Mouse (Mus musculus) cerebellum, adult 8-10 months (tissue): ENCODE measurements at regions not wholly inside any gene's neighbourhood (a gene's known extent, or its start where the extent isn't known, plus 50 kb on each side); places are given as distances from the start of the nearest gene placed in this dataset.

Experiments
- DNase-seq: peaks from one replicate; pipeline ENCODE4 v3.0.0; 2022

- DNase-seq = no peak
Observed at GRCm38 (mm10) chr7:78123386-78123785, 614.4 kb downstream of the Ntrk3 start.

GRCm38 (mm10) chr7:78121151-78121486 is 616.7 kb downstream of the Ntrk3 start:
- no peak for DNase-seq

DNA sequence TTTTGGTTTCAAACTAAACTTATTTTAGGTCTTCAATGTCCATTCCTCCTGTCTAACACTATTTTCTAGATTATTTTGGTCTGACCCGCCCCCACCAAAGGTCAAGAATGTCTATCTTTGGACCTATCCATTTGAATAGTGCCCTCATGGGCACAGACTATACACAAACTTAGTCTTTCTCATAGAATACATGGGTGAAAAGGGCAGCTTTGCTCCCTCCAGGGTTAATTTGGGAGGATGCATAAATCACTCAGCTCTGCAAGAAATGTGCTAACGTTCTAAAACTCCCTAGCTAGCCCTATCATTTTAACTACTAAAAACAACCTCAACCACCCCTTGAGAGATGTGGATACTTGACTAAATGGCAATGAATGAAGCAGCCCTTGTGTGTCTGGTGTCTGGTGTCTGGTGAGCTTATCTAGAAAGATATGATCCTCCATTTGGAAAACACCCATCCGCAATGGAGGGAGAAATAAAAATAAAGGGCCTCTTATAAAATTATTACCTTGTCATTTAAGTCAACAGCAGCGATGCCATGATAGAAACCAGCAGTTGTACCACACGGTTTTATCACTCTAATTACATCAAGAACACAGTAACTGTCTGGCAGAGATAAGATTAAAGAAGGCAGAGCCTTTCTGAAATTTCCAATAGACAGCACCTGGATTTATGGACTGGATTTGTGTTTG is 617.2 kb downstream of the Ntrk3 start:
- no peak for DNase-seq

DNA sequence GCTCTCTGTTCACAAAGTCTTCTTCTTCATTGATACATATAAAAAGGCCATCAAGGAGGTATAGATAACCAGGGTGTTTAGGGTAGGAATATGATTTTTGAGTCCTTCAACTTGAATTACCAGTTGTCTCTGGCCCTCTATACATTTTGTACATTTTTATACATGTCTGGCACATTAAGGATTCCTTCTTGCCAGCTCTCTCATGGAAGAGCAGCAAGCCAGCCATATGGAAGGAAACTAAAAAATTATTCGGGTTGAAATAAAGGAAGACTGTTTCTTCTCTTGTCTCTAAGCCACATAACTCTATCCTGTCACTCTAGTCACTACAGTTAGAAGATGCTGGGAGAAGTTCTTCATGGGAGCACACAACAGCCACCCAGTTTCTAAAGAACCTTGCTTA is 618.0 kb downstream of the Ntrk3 start:
- DNase-seq = no peak

DNA sequence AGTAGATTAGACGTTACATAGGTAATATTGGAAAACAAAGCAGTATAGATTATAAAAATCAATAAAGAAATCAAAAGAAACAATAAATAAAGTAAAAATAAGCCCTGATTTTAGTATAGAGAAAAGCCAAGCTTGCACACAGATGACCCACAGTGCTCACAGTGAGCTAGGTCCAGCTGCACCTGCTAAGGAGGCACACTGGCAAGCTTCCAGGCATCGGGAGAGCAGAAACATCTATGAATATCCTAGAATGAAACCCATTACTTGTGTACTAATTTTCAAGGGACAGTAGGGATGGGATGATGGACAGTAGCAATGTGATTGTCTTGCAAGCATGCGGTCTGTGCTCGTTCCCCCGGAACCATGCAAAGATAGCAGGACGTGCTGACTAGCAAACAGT is 626.5 kb downstream of the Ntrk3 start:
- DNase-seq = no peak

- DNase-seq = no peak
Observed at GRCm38 (mm10) chr7:78103536-78104279, 634.1 kb downstream of the Ntrk3 start.

GRCm38 (mm10) chr7:78102396-78102795 is 635.4 kb downstream of the Ntrk3 start:
- DNase-seq = no peak

DNA sequence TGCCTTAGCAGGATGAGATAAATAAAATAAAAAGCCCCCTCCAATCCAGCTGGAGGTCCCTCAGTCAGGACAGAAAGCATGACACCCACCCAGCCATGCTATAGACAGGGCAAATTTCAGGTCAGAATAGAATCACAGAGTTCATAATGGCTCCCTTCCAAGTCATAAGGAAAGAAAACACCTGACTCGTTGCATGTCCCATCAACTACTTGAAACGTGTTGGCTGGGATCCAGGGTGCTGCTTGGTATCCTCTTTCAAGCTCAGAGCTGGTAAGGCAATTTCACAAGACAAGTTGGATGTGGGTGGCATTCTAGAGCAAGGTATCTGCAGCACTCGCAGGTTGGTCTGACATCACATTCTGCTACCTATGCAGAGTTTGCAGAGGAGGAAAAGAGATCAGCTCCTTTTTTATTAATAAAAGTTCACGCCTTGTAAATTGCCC is 651.2 kb downstream of the Ntrk3 start:
- DNase-seq = no peak

- DNase-seq = no peak
Observed at GRCm38 (mm10) chr7:78085783-78086565, 651.8 kb downstream of the Ntrk3 start.

- DNase-seq = no peak
Observed at GRCm38 (mm10) chr7:78079708-78080107, 658.1 kb downstream of the Ntrk3 start.

GRCm38 (mm10) chr7:78071131-78071530 is 666.7 kb downstream of the Ntrk3 start:
- DNase-seq = peak; percentile 3

DNA sequence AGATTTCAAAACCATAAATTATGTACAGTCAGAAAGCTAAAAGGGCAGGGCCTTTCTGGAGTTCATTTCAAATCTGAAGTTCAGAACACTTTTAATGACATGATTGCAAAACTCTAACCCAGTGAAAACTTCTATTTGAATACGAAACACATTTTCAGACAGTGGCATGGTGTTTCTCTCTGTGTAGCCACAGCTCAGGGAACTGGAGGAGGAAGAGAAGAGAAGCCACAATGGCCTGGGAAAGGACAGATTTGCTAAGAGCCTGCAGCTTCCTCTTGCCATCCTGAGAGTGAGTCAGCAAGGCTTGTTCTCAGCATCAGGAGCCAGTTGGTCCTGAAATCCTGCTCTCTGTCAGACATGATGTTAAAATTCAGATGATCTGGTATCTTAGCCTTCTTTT is 676.2 kb downstream of the Ntrk3 start:
- DNase-seq = no peak

- no peak for DNase-seq
Observed at GRCm38 (mm10) chr7:78049606-78050005, 688.2 kb downstream of the Ntrk3 start.

DNA sequence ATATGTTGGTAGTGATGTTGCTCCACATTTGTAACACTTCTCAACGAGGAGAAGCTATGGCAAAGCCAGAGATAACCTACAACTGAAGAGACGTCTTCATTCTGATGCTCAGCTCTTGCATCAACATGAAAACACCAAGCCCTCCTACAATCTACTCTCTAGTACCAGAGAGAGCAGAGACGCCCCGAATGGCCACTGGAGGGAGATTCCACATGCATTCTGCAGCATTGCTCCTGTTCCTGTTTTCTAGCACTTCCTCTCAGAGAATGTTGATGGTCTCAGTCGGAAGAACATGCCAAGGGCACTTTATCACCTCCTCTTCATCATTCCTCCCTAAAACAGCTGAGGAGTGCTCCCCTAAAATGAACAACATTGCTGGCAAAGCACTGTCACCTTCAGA is 692.4 kb downstream of the Ntrk3 start:
- no peak for DNase-seq

DNA sequence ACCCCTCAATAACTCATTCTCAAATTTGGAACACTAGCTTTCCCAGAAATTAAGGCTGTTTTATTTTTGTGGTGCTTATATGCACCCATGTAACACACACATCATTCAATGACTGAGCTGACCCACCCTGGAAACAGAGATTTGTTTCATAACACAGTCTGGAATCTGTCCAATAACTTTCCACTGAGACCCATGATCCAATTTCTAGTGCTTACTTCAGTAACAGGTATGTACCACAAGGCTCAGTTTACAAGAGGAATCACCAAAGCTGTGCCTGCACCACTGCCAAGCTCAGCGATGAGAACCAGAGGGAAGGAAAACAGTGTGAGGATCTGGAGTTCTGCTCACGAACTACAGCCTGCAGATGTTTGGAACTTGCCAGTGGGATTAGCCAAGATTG is 706.8 kb downstream of the Ntrk3 start:
- DNase-seq = no peak

DNA sequence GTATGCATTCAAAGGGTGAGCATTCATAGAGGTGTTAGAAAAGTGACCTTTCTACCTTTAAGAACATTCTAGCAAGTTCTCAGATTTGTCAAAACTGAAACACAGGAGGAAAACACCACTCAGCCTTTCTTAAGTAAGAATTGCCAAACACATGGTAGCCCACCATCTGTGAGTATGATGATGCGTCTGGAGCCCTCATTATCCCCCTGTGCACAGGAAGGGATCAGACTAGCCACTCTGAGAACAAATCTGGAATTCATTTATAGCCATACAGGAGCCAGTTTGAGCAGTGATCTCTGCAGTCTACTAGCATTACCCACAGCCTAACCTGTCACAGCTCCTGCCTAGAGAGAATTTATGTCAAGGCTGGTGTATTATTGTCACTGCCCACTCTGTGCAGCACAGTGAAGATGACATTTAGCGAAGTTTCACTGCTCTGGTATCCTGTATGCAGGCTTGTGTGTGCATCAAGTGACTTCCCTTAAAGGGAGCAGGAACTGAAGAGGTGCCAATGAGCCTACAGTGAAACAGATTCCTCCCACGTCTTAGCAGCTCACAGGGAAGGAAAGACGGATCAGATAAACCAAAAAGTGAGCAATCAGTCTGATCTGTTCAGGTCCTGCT is 710.7 kb downstream of the Ntrk3 start:
- DNase-seq = no peak

GRCm38 (mm10) chr7:78023591-78023990 is 714.2 kb downstream of the Ntrk3 start:
- DNase-seq = no peak

DNA sequence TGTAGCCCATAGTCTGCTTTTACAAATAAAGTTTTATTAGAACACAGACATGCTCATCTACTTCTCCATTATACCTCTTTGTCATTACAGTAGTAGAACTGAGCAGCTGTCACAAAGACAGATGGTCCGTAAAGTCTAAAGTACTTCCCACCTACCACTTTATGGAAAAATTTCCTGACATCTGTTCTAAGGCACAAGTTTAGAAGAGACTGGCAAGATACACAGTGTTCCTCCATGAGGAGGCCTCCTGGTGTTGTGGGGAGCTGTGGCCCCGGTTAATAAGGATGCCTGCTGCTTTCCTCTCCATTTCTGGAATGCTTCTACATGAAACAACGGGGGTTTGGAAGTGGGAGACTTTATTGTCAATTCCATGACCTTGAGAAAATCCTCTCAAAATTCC is 714.7 kb downstream of the Ntrk3 start:
- no peak for DNase-seq

DNA sequence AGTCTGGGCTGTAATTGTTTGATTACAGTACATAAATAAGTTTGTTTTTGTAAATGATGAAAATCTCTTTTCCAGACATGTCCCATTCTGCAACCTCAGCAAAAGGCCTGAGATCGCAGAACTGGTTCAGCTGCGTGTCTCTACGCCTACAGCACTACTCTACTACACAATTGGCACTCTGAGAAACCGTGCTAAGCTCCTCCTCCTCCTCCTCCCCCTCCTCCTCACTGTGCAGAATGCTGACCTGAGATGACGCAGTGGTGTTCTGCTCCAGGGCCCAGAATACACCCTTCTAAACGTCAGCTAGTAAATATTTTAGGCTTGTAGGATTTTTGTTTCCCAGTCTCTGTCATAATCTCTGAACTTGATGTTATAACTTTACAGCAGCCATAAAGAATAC is 724.2 kb downstream of the Ntrk3 start:
- no peak for DNase-seq

- DNase-seq = no peak
Observed at GRCm38 (mm10) chr7:78003086-78003485, 734.7 kb downstream of the Ntrk3 start.

DNA sequence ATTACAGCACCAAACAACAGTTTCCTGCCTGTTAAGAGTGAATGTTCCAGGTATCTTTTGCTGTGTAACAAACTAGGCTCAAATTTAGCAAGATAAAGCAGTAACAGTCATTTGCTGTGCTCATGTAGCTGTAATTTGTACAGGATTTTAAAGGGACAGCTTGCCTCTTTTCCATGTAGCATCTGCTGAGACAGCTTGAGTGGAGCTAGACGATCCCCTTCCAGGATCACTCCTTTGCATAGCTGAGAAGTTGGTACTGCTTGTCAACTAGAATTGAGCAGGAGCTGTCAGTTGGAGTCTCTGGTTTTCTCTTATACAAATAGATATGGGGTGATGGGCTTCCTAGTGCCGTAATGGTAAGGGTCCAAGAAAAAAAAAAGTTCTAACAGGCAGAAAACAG is 744.0 kb downstream of the Ntrk3 start:
- DNase-seq = no peak

DNA sequence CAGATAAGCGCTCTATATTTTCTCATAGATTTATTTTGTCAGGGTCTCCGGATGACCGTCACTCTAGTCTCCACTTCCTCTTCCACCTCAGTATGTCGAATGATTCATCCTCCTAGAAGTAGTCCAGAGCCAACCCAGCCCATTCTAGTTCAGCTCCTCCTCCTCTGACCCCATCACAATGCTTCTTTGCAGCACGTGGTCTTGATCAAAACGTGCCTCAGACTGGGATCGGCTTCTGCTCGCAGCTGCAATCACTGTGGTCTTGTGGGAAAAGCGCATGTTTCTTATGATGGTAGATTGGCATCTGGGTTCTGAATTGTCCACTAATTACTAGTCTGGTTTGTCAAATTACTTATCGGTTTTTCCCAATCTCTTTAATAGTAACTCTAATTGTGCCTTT is 747.7 kb downstream of the Ntrk3 start:
- no peak for DNase-seq

GRCm38 (mm10) chr7:77988177-77988576 is 749.6 kb downstream of the Ntrk3 start:
- DNase-seq = no peak

DNA sequence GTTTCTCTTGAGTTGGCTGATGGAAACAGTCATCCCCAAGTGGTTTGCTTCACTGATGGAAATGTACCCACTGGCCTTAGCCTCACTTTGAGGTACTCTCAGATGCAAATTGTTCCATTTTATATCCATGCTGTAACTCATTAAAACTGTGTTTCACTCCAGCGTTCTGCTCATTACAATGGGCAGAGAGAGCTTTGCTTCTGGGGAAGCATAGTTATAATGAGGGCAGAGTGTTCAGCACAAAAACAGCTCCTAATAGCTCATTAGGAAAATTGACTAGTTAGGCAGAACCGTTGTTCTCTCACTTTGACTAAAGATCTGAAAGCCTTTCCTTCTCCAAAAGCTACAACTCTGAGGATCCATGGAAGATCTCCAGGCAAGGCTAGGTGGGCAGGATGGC is 771.2 kb downstream of the Ntrk3 start:
- no peak for DNase-seq
